Comparison of ENCODE assay signal across 27 mouse cellular contexts in genomic region chr13:13786971-13787370, GRCm38 (mm10). TPM values are rescaled to one million over a fixed set of nuclear protein-coding genes. Genes with fewer than 3 reads are reported as not detected.
"Had no signal": no experiment of that assay in that cellular context is flagged by ENCODE, and none has a peak within 500 bp of the region (broad histone marks: within the 10 kb centered on the region; RNA-seq: fewer than 3 reads in every experiment).

No protein-coding gene starts in this region.

- H3K4me2 ChIP-seq: heart, embryonic 11.5 days; heart, embryonic 13.5 days; heart, embryonic 15.5 days; hindbrain, embryonic 12.5 days; hindbrain, embryonic 14.5 days; intestine, embryonic 15.5 days; limb, embryonic 12.5 days; liver, embryonic 11.5 days had no signal

- H3K27ac ChIP-seq: gastrocnemius, adult 2 months; heart, adult 2 months; heart, embryonic 13.5 days; heart, embryonic 15.5 days; hindbrain, embryonic 10.5 days; hindbrain, embryonic 12.5 days; hindbrain, embryonic 14.5 days; intestine, embryonic 15.5 days; layer of hippocampus, adult 2 months; left cerebral cortex, adult 2 months; limb, embryonic 10.5 days; limb, embryonic 12.5 days had no signal

- H3K4me3 ChIP-seq: gastrocnemius, adult 2 months; heart, adult 2 months; heart, embryonic 13.5 days; heart, embryonic 15.5 days; hindbrain, embryonic 10.5 days; hindbrain, embryonic 12.5 days; intestine, embryonic 15.5 days; layer of hippocampus, adult 2 months; left cerebral cortex, adult 2 months; limb, embryonic 10.5 days; limb, embryonic 12.5 days had no signal

- H3K9me3 ChIP-seq: heart, embryonic 13.5 days; heart, embryonic 15.5 days; hindbrain, embryonic 10.5 days; hindbrain, embryonic 12.5 days; intestine, embryonic 15.5 days; limb, embryonic 10.5 days; limb, embryonic 12.5 days had no signal

- H3K9ac ChIP-seq: heart, embryonic 13.5 days; heart, embryonic 15.5 days; hindbrain, embryonic 12.5 days; hindbrain, embryonic 14.5 days; intestine, embryonic 15.5 days; limb, embryonic 12.5 days had no signal

- DNase-seq: gastrocnemius, adult 2 months; gastrocnemius, postnatal 10 days; gastrocnemius, postnatal 25 days; heart, adult 2 months; heart, postnatal 14 days; heart, postnatal 4 days; kidney, adult 18-20 months; kidney, adult 8-10 months; kidney, postnatal 10 days; kidney, postnatal 25 days; kidney, postnatal 4 days; liver had no signal

- ATAC-seq: hindbrain, embryonic 16.5 days; inflammation-experienced regulatory T-cells, adult 6 months; intestine, embryonic 15.5 days; intestine, postnatal 0 days had no signal

- H3K36me3 ChIP-seq: heart, embryonic 13.5 days; heart, embryonic 15.5 days; hindbrain, embryonic 10.5 days; hindbrain, embryonic 12.5 days; intestine, embryonic 15.5 days; limb, embryonic 10.5 days; limb, embryonic 12.5 days had no signal

RNA-seq across cellular contexts. Expression of gene Gng4, which starts 3.1 kb away (rescaled TPM):
- polyA plus RNA-seq: inflammation-experienced regulatory T-cells, adult 6 months; liver, embryonic 11.5 days had no signal
